Mouse (Mus musculus): Measurements from ENCODE around the gene Scmh1.

DNA sequence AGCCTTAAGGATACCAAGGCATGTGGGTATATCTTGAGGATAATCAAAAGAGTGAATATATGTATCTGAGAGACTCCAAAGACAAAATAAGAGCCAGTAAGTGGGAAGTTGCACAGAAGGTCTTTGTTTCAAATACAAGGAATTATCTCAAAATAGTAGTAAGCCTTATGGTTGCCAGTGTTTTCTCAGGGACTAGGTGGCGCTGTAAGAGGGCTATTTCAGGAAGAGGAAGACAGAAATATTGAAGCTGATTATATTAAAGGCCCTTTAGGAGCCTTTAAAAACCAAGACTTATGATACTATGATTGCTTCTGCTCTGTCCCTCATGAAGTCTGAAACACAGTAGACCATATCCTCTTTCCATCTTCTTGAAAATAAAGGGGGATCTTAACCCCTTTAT lies 101.9 kb downstream of the Scmh1 start:
- TF ChIP-seq EP300 (IDR thresholded peaks at IDR 0.05; ENCODE audit: low read depth) = no peak
- no peak for TF ChIP-seq CTCF (IDR thresholded peaks at IDR 0.05; ENCODE audit: low read depth)

All from liver, postnatal 0 days (tissue).